Mouse (Mus musculus) monocyte, adult 5-6 weeks (primary cell): ENCODE measurements around the gene Wbp1l. TPM values are rescaled to one million over a fixed set of nuclear protein-coding genes. Genes with fewer than 3 reads are reported as not detected.

Experiments used
- ATAC-seq: fragments of 153-309, 156-312 bp; replicated peaks from 2 replicates; pipeline ENCODE4 v1.8.0; 2017; ENCODE audit warnings: mild to moderate bottlenecking; ENCODE audit not compliant: low TSS enrichment, insufficient number of reproducible peaks, severe bottlenecking, poor library complexity, low FRiP score
- total RNA-seq: library from RNA; stranded (forward); fragments of 200-1000, 200-491, 200-594 nt; gene quantifications from 3 replicates; pipeline ENCODE4 v1.2.3, GENCODE M21; 2017

Wbp1l gene
- total RNA-seq, 1 experiment from 2014 or later, result 56.5 TPM

GRCm38 (mm10) chr19:46592751-46593439 is 6.0 kb upstream of the Wbp1l start:
- ATAC-seq, result no peak

- no peak for ATAC-seq
Measured at GRCm38 (mm10) chr19:46598187-46598586, 697 bp upstream of the Wbp1l start.

- no peak for ATAC-seq
Measured at GRCm38 (mm10) chr19:46599375-46600256, 732 bp downstream of the Wbp1l start.

GRCm38 (mm10) chr19:46600371-46600770 is 1.5 kb downstream of the Wbp1l start:
- no peak for ATAC-seq

- ATAC-seq, result no peak
Measured at GRCm38 (mm10) chr19:46601491-46601890, 2.6 kb downstream of the Wbp1l start.

GRCm38 (mm10) chr19:46602406-46602805 is 3.5 kb downstream of the Wbp1l start:
- ATAC-seq, result no peak

GRCm38 (mm10) chr19:46606718-46607117 is 7.8 kb downstream of the Wbp1l start:
- no peak for ATAC-seq

- ATAC-seq, result no peak; the same call in 1 of the 2 replicates
Measured at GRCm38 (mm10) chr19:46607424-46607823, 8.5 kb downstream of the Wbp1l start.

- no peak for ATAC-seq
Measured at GRCm38 (mm10) chr19:46608158-46608557, 9.3 kb downstream of the Wbp1l start.

GRCm38 (mm10) chr19:46616378-46616777 is 17.5 kb downstream of the Wbp1l start:
- no peak for ATAC-seq

GRCm38 (mm10) chr19:46617361-46617760 is 18.5 kb downstream of the Wbp1l start:
- ATAC-seq, result no peak

- peak; percentile 70 for ATAC-seq
Measured at GRCm38 (mm10) chr19:46618322-46618721, 19.4 kb downstream of the Wbp1l start.

- ATAC-seq, result no peak
Measured at GRCm38 (mm10) chr19:46619001-46619400, 20.1 kb downstream of the Wbp1l start.

GRCm38 (mm10) chr19:46619518-46619917 is 20.6 kb downstream of the Wbp1l start:
- no peak for ATAC-seq

- ATAC-seq, result 0 out of 2 replicates have a peak, but pooled peaks have one; percentile 6
Measured at GRCm38 (mm10) chr19:46620016-46620808, 21.3 kb downstream of the Wbp1l start.

GRCm38 (mm10) chr19:46621236-46622183 is 22.6 kb downstream of the Wbp1l start:
- ATAC-seq, result no peak

GRCm38 (mm10) chr19:46622659-46623193 is 23.8 kb downstream of the Wbp1l start:
- ATAC-seq, result no peak

GRCm38 (mm10) chr19:46623194-46623667 is 24.3 kb downstream of the Wbp1l start:
- ATAC-seq, result no peak
